Mouse (Mus musculus) adrenal gland, adult 8-10 months (tissue): ENCODE measurements around the gene Atp6v0a1. TPM values are rescaled to one million over a fixed set of nuclear protein-coding genes. Genes with fewer than 3 reads are reported as not detected.

Experiments
- DNase-seq: peaks from one replicate; pipeline ENCODE4 v3.0.0; 2022
- total RNA-seq, 4 experiments: library from RNA; stranded (reverse); gene quantifications; 2 replicates each; pipeline ENCODE4 v1.2.4; 2022

The Atp6v0a1 gene
- total RNA-seq = 100 to 1,000 TPM; 155 to 222 (median 186) TPM

DNA sequence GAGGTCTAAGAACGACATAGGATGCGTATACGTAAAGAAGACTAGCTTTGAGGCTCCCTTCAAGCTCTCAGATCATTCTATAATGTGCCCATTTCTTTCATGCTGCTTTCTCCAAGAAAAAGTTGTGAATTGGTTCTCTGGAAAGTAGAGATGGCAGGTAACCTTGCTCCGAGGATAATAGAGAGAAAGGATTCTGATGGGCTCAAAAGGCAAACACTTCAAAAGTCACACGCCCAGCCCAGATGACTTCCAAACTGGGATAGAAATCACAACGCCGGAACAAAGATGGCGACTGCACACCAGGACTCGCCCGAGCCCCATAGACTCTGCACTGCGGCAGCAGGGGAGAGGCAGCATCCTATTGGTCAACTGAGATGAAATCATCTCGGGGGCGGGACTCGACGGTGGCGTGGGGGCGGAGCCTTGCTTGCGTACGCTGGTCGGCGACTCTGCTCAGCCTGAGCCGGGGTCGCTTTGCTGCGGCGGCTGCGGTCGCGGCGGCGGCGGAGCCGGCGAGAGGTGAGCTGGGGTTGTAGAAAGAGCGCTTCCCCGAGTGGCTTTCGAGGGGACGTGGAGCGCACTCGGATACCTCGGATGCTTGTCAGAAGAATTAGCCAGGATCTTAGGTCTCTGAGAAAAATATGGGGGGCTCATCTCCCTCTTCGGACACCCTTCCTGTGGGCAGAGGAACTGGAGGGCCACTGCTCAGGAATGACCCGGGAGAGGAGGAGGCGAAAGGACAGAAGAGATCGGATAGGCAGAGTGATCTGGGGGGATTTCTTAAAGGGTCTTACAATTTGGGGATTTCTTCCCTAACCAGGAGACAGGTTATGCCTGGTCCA, at the start of gene Atp6v0a1:
Gene Atp6v0a1, plus strand, starts transcription at position 407 of the 842 bp plus-strand sequence.
- peak; percentile 97 for DNase-seq

DNA sequence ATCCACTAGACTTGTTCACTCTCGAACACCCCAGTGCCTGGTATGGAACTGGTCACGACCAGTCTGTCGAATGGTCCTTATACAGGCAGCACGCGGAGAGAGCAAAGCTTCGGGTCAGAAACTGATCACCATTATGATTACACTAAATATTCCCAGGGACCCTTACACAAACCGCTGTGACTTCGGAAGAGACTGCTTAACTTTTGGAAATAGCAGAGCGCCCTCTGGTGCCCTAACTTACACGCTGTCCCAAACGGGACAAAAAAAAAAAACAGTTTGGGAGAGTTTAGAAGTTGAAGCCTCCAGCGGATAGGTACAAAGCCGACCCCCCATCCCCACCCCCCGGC, 49.8 kb upstream of the Atp6v0a1 start:
- DNase-seq = peak; percentile 60

DNA sequence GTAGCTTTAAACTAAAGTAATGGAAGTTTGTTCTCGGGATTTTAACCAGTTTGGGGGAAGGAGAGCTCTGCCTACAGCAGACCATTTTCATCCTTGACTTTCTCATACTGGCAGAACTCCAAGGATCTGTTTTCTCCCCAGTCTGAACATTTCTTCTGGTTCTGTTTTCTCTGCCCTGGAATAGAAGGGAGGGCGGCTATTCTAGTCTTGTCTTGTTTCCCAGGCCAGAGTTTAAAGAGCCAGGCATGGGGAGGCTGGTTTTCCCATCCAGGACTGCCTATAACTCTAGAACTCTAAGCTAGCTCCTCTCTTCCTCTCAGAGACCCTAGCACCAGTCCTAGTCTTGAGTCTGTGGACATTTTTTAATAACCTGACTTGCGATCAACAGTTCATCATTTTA, 49.4 kb upstream of the Atp6v0a1 start:
- no peak for DNase-seq

DNA sequence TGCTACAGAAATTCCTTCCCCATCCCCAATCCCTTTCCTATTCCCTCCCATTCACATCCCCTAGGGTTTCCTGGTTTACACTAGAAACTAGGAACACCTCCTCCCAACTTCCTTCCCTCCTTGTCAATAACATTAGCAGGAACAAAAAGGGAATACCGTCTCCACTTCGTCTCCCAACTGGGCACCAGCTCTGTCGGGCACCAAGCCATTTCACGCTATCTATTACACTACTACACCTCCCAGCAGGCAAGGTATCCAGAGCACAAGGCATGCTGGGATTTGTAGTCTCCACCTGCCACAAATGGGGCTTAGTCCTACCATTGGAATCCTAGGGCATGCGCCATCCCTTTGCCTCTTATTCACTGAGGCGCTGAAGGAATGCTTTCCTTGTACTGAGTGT, 48.7 kb upstream of the Atp6v0a1 start:
- DNase-seq = peak; percentile 69

DNA sequence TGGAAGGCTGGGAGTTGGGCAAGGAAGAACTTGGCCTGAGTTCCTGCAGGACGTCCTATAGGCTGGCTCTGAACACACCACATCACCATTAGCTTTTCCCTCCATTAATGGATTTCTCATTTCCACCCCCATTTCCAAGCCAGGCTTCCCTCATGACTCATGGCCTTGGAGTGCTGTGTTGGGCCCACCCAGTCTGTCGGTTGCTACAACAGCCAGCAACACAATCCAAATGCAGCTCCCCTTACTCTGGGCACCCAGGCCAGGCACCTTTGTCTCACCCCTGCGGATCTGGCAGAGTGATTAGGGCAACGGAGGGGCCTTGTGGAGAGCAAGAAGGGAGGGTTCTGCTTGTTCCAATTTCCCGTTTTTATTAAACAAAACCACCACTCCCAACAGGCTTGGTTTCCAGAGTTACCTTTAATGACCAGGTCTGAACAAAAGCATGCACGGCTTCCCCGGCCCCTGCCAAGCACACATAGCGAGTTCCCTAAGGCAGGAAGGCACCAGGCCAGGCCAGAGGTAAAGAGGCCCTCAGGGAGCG, 46.8 kb upstream of the Atp6v0a1 start:
- peak; percentile 71 for DNase-seq

DNA sequence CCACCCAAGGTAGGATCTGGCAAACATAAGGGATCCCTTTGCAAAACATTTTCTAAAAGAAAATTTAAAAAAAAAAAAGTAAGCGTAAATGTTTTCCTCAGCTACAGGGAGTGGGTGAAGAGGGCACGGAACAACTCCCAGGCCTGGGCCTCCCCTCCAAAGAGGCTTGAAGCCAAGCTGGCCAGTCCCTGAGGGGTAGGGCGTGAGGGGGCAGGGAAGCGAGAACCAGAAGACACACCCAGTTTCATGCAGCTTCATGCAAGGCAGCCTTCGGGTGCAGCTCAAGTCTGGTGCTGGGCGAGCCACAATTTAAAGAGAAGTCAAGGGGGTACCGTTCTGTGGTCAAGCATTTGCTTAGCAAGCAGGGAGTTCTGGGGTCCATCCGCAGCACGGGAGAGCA, 45.6 kb upstream of the Atp6v0a1 start:
- no peak for DNase-seq

DNA sequence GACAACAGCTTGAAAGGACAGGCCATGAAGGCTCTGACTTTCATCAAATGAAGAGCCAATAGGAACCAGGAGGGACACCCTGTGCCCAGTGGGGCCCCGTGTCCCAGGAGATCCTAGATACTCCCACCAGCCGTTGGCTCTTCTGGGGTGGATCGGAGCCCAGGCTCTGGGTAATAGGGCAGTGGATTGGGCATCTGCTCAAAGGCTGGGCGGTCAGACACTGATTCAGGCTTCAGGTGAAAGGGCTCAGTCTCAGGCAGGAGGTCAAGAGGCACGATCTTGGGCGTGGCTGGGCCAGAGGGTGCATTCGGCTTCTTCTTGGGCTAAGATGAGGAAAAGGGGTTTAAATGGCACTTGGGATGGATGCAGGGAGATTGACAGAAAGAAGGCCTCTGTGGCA, 45.1 kb upstream of the Atp6v0a1 start:
- no peak for DNase-seq

DNA sequence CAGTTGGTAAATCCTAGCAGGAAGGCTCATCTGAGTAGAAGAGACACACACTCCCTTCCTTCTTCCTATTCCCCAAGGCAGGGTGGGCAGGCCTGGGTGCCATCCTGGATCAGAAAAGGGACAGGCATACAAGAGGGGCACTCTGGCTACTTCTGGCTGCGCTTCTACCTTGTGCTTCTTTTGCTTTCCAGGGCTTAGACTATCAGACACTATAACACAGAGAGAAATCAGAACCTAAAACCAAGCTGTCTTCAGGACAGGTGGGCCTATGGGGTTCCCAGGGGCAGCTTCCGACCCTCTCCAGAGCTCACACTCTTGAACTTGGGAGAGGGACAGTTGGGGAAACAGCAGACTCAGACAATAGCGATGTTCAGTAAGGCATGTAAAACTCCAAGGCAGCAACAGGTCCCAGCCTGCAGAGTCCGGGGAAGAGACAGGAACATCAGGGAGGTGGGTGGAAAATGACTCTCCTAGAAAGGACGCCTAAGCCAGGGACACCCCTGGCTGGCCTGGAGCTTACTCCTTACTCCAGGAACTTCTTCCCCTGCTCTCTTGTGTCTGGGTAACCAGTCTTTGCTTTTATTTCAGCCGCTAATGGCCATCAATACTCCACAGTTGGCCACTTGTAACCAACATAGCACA, 44.2 kb upstream of the Atp6v0a1 start:
- DNase-seq = no peak

DNA sequence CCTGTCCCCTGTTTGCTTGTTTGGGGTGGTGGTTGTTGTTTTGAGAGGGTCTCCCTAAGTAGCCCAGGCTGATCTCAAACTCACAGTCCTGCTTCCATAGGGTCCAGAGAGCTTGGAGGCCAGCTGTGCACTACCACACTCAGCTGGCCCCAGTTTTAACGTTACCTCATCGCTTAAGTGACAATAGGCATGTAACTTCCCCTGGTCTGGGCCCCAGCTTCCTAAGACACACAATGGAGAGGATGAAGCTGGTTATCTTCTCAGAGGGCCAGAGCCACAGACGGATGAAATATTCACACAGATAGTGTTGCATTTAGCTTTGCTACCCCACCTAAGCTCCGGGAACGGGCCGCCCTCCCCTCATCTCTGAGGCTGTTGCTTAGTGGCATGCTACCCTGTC, 43.5 kb upstream of the Atp6v0a1 start:
- no peak for DNase-seq

DNA sequence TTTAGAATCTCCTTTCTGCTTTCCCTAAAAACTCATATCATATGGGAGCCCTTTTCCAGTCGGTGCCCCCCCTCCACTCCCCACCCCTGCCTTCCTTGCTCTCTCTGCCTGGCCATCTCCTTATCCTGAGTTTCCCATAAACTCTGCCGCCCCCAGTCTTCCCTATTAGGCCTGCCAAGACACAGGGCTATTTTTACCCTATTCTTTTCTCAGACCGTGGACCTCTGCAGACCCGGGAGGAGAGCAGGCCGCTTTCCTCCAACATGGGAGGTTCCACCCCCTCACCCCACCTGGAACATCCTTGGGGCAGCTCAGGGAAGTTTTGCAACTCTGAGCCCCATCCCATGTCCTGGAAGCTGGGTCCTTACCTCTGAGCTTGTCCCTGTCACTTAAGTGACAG, 41.9 kb upstream of the Atp6v0a1 start:
- no peak for DNase-seq

DNA sequence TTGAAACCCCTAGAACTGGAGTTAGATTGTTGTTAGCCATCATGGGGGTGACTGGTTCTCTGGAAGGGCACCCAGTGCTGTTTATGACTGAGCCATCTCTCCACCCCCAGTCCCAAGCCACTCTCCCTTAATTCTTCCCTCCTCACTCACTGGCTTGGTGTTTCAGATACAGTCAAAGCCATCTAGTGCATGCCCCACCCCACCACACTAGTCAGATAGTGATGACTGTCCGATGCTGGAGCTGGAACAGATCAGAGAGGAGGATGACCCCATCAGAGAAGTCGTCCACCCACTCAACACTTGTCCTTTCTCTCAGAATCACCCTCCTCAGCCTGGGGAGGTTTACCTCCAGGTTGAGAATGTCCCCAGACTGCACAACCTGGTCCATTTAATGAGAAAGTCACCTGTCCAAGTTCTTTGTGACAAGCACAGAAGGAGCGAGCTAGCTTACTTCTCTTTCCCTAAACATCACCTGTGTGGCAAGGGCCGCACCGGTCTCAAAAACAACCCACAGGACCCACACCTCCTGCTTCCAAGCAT, 41.3 kb upstream of the Atp6v0a1 start:
- no peak for DNase-seq

DNA sequence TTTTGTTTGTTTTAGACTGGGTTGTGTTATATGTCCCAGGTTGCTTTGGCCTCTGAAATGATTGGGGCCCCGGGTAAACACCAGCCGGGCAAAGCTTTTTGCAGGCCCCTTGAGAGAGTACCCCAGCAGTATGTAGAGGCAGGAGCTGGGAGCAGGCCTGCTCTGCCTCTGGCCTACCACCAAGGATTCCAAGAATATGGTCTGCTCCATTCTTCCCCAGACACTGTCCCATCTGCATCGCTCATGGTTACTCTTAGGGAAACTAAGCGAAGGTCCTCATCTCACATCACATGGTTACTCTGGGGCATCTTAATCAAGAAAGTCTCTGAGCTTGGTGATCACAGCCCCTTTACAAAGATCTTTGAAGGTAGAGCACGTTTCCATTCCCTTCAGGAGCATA, 40.8 kb upstream of the Atp6v0a1 start:
- DNase-seq = no peak

DNA sequence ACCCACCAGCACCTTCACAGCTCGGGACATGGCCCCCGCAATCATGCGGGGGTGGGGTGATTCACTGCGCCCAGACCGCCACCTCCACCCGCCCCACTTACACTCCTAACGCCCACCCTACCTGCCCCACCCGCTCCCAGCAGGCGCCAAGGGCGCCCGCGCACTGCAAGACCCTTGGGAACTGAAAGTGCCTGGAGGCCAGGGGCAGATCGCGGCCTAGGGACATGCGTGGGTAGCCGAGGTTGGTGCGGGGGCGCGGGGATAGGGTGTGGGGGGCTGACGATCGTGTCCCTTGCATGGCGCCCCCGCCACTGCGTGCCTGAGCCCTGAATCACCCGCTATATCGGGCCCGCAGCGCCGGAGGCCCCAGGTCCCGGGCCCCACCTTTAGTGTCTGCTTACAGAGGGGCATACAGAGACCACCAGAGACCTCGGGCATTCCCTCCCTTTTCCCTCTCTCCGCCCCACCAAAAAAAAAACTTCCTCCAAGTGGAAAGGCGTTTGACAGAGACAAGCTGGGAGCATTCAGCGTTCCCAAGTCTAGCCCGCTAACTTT, 40.0 kb upstream of the Atp6v0a1 start:
- DNase-seq = no peak

DNA sequence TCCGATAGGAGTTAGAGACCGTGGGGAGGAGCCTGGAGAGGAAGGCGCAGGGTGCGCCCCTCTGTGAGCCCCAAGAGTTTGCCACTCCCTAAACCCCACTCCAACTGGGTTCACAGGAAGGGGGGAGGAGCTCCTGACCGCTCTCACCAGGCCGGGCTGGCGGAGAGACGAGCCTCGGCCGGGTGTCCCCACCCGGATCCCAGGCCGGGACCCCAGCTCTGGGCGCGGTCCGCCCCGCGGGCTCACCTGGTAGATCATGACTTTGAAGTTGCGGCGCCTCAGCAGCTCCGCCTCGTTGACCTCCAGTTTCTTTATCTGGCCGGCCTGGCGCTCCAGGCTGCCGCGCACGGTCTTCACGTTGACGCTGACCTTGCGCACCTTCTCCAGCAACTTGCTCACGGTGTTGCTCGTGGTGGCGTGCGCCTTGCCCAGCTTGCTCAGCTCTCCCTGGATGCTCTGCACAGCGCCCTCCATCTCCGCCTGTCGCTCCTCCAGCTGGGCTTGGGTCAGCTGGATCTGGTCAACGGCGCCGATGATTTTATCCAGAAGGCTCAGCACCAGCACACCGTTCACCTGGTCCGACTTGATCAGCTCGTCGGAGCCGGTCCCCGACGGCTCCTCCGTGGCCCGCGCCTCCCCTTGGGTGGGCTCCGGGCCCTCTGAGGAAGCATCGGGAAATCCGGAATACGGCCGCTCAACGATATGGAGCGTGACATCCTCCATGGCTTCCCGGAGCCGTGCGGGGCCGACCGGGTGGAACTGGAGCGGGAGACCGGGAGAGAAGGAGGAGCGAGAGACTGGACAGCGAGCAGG, 39.3 kb upstream of the Atp6v0a1 start:
- no peak for DNase-seq

DNA sequence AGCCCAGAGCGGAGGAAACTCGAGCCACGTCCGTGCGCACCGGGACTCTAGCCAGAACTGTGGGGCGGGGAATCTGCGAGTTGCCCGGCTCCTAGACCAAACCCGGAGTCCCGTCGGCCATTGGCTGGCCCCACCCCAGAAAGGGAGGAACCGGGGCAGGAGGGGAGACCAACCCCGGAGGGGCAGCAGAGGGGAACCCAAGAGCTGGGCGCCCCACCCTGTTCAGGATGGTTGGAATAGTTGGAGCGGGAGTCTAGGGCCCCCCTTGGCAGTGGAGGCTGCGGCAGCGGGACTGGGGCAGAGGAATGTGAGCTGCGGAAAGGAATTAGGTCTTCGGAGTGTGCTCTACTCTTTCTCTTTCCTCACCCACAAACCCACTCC, 38.7 kb upstream of the Atp6v0a1 start, which contains the start of gene Cavin1:
Gene Cavin1, minus strand, starts transcription at position 331 of the 381 bp plus-strand sequence.
- DNase-seq = peak; percentile 96

DNA sequence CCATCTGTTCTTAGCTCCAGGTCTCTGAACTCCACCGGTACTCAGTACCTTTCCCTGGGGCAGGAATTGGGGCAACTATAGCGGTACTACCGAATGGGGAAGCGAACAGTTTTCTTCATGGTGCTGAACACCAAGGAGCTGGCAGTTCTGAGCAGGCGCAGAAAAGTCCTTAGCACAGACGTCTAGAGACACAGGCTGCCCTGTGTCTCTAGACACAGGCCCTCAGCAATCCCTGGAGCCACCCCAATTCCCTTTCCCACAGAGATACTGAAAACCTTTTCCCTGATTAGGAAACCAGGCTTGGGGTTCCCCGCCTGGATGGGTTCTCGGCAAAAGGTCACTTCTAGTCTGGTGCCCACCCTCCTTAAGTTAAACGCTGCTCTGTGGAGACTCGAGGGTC, 37.8 kb upstream of the Atp6v0a1 start:
- DNase-seq = no peak

DNA sequence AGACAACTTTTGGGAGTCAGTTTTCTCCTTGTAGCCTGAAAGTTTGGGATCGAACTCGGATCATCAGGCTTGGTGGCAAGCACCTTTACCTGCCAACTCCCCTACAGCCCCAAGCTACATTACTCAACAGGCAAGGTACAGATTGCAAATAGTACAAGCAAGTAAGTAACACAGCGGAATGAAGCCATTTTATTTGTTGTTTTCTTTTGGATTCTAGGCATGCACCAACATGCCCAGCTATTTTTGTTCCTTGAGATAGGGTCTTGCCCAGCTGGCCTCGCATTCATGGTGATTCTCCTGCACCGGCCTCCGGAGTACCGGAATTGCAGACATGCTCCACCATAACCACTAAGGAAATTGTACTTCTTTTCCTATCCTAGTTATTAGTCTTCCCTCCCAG, 36.0 kb upstream of the Atp6v0a1 start:
- no peak for DNase-seq

DNA sequence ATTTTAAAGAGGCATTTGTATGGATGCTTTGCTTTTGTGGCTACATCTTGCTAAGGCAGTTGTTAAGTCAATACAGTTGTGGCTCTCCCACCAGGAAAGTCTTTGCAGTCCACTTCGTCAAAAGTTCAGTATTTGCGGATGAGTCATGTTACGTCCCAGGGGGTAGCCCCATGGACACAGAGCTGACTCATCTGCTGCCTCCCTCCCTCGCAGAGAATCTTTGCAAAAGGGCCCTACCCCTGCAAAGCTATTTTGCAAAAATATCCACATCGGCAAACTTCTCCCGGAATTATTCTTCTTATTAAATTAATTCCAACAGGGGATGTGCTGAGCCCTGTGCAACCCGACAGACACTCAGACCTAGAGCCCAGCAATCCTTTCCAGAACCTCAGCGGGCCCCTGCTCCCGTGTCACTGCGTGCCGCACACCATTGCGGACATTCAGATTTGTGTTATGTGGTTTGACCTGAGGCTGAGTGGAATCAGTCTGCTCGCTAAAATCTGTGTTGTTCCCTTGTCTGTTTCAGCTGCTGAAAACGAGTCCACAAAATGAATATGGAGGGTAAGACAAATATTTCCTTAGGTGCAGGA, 34.8 kb upstream of the Atp6v0a1 start:
- DNase-seq = no peak

DNA sequence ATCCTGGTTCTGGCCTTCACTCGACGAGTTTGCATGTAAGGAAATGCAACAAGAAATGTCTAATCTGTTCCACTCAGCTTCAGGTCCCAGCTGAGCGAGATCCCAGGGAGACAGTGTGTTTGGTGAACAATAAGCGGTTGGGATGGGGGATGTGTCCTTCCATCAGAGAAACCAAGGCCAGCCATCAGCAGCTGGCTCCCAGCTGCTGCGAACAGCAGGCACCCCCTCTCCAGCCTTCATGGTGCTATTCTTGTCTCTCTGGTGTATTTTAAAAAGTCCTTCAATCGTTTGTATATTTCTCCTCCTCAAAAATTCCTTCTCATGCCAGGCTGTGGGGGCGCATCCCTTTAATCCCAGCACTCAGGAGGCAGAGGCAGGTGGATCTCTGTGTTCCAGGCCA, 34.0 kb upstream of the Atp6v0a1 start:
- no peak for DNase-seq

DNA sequence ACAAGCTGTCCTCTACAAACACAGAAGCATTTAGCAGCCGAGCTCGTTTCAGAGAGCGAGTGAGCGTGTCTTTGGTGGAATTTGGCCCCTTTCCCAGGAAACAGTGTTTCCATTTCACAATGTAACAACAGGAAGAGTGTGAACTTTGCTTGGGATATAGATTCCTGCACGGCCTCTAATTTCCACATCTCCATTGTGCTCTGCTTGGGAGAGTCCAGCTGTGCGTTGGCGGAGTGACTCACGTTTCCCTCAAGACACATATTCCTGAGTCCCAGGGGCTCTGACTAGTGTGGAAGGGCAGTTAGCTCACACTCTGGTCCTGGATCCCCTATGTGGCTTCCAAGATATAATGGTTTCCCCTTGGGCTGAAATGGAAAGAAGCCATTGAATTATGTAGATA, 29.4 kb upstream of the Atp6v0a1 start:
- no peak for DNase-seq

DNA sequence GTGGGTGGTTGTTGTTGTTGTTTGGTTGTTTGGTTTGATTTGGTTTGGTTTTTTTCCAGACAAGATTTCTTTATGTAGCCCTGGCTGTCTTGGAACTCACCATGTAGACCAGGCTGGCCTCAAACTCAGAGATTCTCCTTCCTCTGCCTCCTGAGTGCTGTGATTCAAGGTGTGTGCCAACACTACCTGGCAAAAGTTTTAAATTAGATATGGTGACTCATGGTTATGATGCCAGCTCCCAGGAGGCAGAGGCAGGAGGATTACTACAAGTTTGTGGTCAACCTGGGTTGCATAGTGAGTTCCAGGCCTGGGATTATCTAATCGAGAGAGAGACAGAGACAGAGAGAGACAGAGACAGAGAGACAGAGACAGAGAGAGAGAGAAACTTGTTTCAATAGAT, 28.8 kb upstream of the Atp6v0a1 start:
- DNase-seq = no peak

DNA sequence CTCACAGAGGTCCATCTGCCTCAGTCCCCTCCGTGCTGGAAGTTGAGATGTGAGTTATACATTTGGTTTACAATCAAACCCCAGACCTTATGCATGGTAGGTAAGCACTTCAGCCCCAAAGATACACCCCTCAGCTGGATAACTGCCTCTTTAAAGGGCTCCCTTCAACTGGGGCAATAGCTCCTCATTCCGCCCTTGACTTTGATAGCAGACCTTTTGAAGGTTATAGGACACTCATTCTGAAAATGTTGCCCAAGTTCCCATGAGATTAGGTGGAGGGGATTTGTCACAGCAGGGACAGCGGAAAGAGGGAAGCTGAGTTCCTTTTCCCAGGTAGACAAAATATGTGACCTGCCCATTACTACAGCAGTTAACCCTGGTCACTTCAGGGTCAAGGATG, 28.0 kb upstream of the Atp6v0a1 start:
- no peak for DNase-seq
